Mouse (Mus musculus): Measurements from ENCODE around the gene Pglyrp2. TPM values are rescaled to one million over a fixed set of nuclear protein-coding genes. Genes with fewer than 3 reads are reported as not detected.
A peak's percentile ranks its signal among the peaks of the same experiment; 100 is the strongest.

Pglyrp2 gene
- polyA plus RNA-seq, 1 experiment, result not detected

GRCm38 (mm10) chr17:32387986-32388369 lies 36.0 kb downstream of the Pglyrp2 start:
- Histone ChIP-seq H3K9me3 (replicated peaks; ENCODE audit: control insufficient read depth, insufficient read depth, low read length, poor library complexity, severe bottlenecking) (no peaks in the 10 kb centered on the region), H3K27me3 (ENCODE audit: control insufficient read depth, insufficient read depth, low read length, poor library complexity, severe bottlenecking) (no peaks in the 10 kb centered on the region), H3K4me3 (ENCODE audit: low read depth, low read length) (peak overlapping the region; percentile 93), H3K9ac (ENCODE audit: low read depth, poor library complexity, severe bottlenecking) (peak overlapping the region; percentile 75; the same call in 1 of the 2 replicates), H3K4me1 (ENCODE audit: control insufficient read depth, insufficient read depth, low read length) (no peaks in the 10 kb centered on the region), H3K36me3 (ENCODE audit: control insufficient read depth, insufficient read depth, low read length, poor library complexity, severe bottlenecking) (no peaks in the 10 kb centered on the region), H3K27ac (ENCODE audit: insufficient read depth, low read length) (no peak overlapping the region)
- TF ChIP-seq CTCF (IDR thresholded peaks at IDR 0.05; ENCODE audit: low read depth, low read length) (no peak), POLR2A (IDR thresholded peaks at IDR 0.05; ENCODE audit: insufficient read depth, low read length) (no peak), EP300 (IDR thresholded peaks at IDR 0.05; ENCODE audit: insufficient read depth, low read depth, low read length) (no peak)

GRCm38 (mm10) chr17:32386659-32387432 lies 37.1 kb downstream of the Pglyrp2 start:
- H3K27me3 ChIP-seq (ENCODE audit: control insufficient read depth, insufficient read depth, low read length, poor library complexity, severe bottlenecking), result no peaks in the 10 kb centered on the region
- TF ChIP-seq CTCF (IDR thresholded peaks at IDR 0.05; ENCODE audit: low read depth, low read length), result peak; percentile 71
- no peak for TF ChIP-seq EP300 (IDR thresholded peaks at IDR 0.05; ENCODE audit: insufficient read depth, low read depth, low read length)
- no peak for TF ChIP-seq POLR2A (IDR thresholded peaks at IDR 0.05; ENCODE audit: insufficient read depth, low read length)
- no peaks in the 10 kb centered on the region for H3K36me3 ChIP-seq (ENCODE audit: control insufficient read depth, insufficient read depth, low read length, poor library complexity, severe bottlenecking)
- no peaks in the 10 kb centered on the region for H3K4me1 ChIP-seq (ENCODE audit: control insufficient read depth, insufficient read depth, low read length)
- no peak overlapping the region for H3K27ac ChIP-seq (ENCODE audit: insufficient read depth, low read length)
- H3K4me3 ChIP-seq (ENCODE audit: low read depth, low read length), result no peak overlapping the region
- no peaks in the 10 kb centered on the region for H3K9me3 ChIP-seq (replicated peaks; ENCODE audit: control insufficient read depth, insufficient read depth, low read length, poor library complexity, severe bottlenecking)
- H3K9ac ChIP-seq (ENCODE audit: low read depth, poor library complexity, severe bottlenecking), result no peak overlapping the region

- Histone ChIP-seq H3K27ac (ENCODE audit: insufficient read depth, low read length) (no peak overlapping the region), H3K36me3 (ENCODE audit: control insufficient read depth, insufficient read depth, low read length, poor library complexity, severe bottlenecking) (no peaks in the 10 kb centered on the region), H3K9me3 (replicated peaks; ENCODE audit: control insufficient read depth, insufficient read depth, low read length, poor library complexity, severe bottlenecking) (no peaks in the 10 kb centered on the region), H3K4me1 (ENCODE audit: control insufficient read depth, insufficient read depth, low read length) (peaks cover 2% of the 10 kb centered on the region), H3K9ac (ENCODE audit: low read depth, poor library complexity, severe bottlenecking) (no peak overlapping the region), H3K4me3 (ENCODE audit: low read depth, low read length) (no peak overlapping the region), H3K27me3 (ENCODE audit: control insufficient read depth, insufficient read depth, low read length, poor library complexity, severe bottlenecking) (no peaks in the 10 kb centered on the region)
- TF ChIP-seq POLR2A (IDR thresholded peaks at IDR 0.05; ENCODE audit: insufficient read depth, low read length) (no peak), EP300 (IDR thresholded peaks at IDR 0.05; ENCODE audit: insufficient read depth, low read depth, low read length) (no peak), CTCF (IDR thresholded peaks at IDR 0.05; ENCODE audit: low read depth, low read length) (no peak)
These were observed 40.3 kb downstream of the Pglyrp2 start for GRCm38 (mm10) chr17:32383661-32384060.

- no peak for TF ChIP-seq CTCF (IDR thresholded peaks at IDR 0.05; ENCODE audit: low read depth, low read length)
- TF ChIP-seq POLR2A (IDR thresholded peaks at IDR 0.05; ENCODE audit: insufficient read depth, low read length), result no peak
- TF ChIP-seq EP300 (IDR thresholded peaks at IDR 0.05; ENCODE audit: insufficient read depth, low read depth, low read length), result no peak
These were observed 41.4 kb downstream of the Pglyrp2 start for GRCm38 (mm10) chr17:32382576-32382975.

GRCm38 (mm10) chr17:32378786-32379185 lies 45.2 kb downstream of the Pglyrp2 start:
- Histone ChIP-seq H3K27me3 (ENCODE audit: control insufficient read depth, insufficient read depth, low read length, poor library complexity, severe bottlenecking) (no peaks in the 10 kb centered on the region), H3K9me3 (replicated peaks; ENCODE audit: control insufficient read depth, insufficient read depth, low read length, poor library complexity, severe bottlenecking) (no peaks in the 10 kb centered on the region), H3K4me3 (ENCODE audit: low read depth, low read length) (no peak overlapping the region), H3K36me3 (ENCODE audit: control insufficient read depth, insufficient read depth, low read length, poor library complexity, severe bottlenecking) (peaks cover 7% of the 10 kb centered on the region), H3K4me1 (ENCODE audit: control insufficient read depth, insufficient read depth, low read length) (peaks cover 2% of the 10 kb centered on the region), H3K27ac (ENCODE audit: insufficient read depth, low read length) (no peak overlapping the region), H3K9ac (ENCODE audit: low read depth, poor library complexity, severe bottlenecking) (no peak overlapping the region)
- TF ChIP-seq POLR2A (IDR thresholded peaks at IDR 0.05; ENCODE audit: insufficient read depth, low read length) (no peak), CTCF (IDR thresholded peaks at IDR 0.05; ENCODE audit: low read depth, low read length) (no peak), EP300 (IDR thresholded peaks at IDR 0.05; ENCODE audit: insufficient read depth, low read depth, low read length) (no peak)

More at GRCm38 (mm10) chr17:32382576-32382975, 41.4 kb downstream of the Pglyrp2 start:
- no peaks in the 10 kb centered on the region for H3K27me3 ChIP-seq (ENCODE audit: control insufficient read depth, insufficient read depth, low read length, poor library complexity, severe bottlenecking)
- no peaks in the 10 kb centered on the region; the same call in none of the 2 replicates for H3K36me3 ChIP-seq (ENCODE audit: control insufficient read depth, insufficient read depth, low read length, poor library complexity, severe bottlenecking)
- no peak overlapping the region for H3K27ac ChIP-seq (ENCODE audit: insufficient read depth, low read length)
- peaks cover 2% of the 10 kb centered on the region for H3K4me1 ChIP-seq (ENCODE audit: control insufficient read depth, insufficient read depth, low read length)
- no peak overlapping the region for H3K4me3 ChIP-seq (ENCODE audit: low read depth, low read length)
- no peaks in the 10 kb centered on the region for H3K9me3 ChIP-seq (replicated peaks; ENCODE audit: control insufficient read depth, insufficient read depth, low read length, poor library complexity, severe bottlenecking)
- H3K9ac ChIP-seq (ENCODE audit: low read depth, poor library complexity, severe bottlenecking), result no peak overlapping the region

GRCm38 (mm10) chr17:32377137-32377536 lies 46.8 kb downstream of the Pglyrp2 start:
- peaks cover 7% of the 10 kb centered on the region for H3K36me3 ChIP-seq (ENCODE audit: control insufficient read depth, insufficient read depth, low read length, poor library complexity, severe bottlenecking)
- peaks cover 2% of the 10 kb centered on the region for H3K4me1 ChIP-seq (ENCODE audit: control insufficient read depth, insufficient read depth, low read length)
- TF ChIP-seq CTCF (IDR thresholded peaks at IDR 0.05; ENCODE audit: low read depth, low read length) (no peak), EP300 (IDR thresholded peaks at IDR 0.05; ENCODE audit: insufficient read depth, low read depth, low read length) (0 out of 2 replicates have a peak, but pooled peaks have one; percentile 16)
- H3K9ac ChIP-seq (ENCODE audit: low read depth, poor library complexity, severe bottlenecking), result peak overlapping the region; percentile 58
- H3K4me3 ChIP-seq (ENCODE audit: low read depth, low read length), result no peak overlapping the region
- peak overlapping the region; percentile 97 for H3K27ac ChIP-seq (ENCODE audit: insufficient read depth, low read length)
- no peaks in the 10 kb centered on the region for H3K27me3 ChIP-seq (ENCODE audit: control insufficient read depth, insufficient read depth, low read length, poor library complexity, severe bottlenecking)
- no peaks in the 10 kb centered on the region for H3K9me3 ChIP-seq (replicated peaks; ENCODE audit: control insufficient read depth, insufficient read depth, low read length, poor library complexity, severe bottlenecking)
